Mouse (Mus musculus) layer of hippocampus, adult 9-10 months (tissue): ENCODE results near the gene Cops8.

Experiments
- DNase-seq: peaks from one replicate; pipeline ENCODE4 v3.0.0; 2022; ENCODE audit warnings: low spot score

Cops8 gene

DNA sequence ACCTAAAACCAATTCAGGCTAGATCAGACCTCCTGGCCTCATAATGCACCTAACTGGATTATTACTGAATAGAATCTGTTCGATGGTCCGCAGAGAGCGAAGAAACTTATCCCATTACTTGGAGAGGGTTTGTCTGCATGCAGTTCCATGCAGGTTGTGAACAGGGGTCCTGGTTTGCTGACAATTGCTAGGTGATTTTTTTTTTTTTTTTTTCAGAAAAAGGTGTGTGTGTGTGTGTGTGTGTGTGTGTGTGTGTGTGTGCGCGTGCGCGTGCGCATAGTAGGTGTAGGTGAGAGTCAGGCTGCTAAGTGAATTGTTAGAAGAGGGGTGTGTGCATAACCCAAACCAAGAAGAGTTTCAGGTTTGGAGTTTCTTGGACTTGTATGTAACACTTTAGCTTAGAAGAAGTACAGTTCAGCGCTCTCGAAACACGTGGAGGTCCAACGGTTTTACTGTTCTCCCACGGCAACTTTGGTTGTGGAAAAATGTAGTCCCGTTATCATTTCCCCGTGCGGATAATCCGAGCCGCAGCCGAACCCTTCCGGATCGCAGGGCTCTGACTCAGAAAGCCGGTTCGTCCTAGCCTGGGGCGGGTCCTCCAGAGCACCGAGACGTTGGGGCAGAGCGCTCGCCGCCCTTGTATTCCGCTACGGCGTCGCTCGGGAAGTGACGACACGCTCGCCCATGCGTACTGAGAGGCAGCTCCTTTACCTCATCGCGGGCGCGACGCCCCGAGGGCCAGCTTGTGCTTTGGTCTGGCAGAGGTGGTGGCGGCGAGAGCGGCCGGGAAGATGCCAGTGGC is at the start of gene Cops8:
Cops8 (plus strand) TSS at position 223 of the 802 bp plus-strand sequence.
- peak; percentile 93 for DNase-seq

DNA sequence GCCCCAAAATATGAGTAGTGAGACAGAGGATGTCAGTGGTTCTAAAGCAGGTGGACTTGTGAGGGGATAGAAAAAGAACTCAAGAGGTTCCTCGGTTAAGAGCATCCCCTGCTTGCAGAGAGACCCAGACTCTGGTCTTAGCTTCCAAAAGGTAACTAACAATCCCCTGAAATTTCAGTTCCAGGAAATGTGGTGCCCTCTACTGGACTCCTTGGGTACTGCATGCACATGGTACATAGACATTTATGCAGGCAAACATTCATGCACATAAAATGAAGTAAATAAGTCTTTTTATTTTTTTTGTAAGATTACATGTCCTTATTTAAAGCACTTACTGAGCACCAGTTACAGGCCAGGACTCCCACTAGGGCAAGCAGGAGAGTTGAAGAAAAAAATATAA is 45.6 kb upstream of the Cops8 start:
- no peak for DNase-seq

DNA sequence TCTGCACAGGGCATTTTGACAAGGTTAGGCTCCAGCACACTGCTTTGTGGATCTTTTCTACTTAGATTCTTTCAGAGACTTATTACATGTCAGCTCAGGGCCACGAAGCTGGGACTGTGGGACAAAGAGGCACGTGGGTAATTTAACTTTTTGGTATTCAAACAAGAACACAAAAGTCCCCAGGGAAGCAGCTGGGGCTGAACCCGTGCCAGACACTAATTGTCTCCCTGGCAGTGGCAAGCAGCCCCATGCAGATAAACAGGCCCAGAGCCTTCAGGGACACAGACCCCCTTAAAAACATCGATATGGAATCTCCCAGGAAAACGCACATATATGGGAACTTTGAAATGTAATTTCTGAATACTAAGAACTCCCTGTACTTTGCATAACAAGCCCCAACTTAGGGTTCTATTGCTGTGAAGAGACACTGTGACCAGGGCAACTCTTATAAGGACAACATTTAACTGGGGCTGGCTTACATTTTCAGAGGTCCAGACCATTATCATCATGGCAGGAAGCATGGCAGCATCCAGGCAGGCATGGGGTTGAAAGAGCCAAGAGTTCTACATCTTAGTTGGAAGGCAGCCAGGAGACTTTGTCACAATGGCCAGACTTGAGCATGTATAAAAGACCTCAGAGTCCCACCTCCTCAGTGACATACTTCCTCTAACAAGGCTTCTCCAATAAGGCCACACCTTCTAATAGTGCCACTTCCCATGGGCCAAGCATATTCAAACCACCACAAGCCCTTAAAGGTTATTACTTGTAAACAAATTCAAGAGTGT is 41.6 kb upstream of the Cops8 start:
- DNase-seq: no peak

DNA sequence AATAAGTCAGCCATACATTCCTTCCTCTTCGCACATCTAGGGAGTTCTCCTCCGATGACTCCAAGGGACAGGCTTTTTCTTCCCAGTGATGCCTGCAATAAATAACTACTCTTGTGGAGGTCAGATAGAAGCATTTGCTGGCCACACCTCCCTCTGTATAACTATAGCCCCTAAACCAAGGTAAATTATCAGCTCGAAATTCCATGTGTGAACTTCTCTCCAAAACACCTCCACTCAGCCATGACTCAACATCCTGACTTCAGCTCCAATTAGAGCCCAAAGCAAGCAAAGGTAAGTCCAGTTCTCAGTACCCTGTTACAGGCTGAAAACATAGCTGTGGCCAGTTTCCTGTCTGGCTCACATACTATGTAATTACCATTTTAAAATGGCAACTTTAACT is 38.8 kb upstream of the Cops8 start:
- no peak for DNase-seq

DNA sequence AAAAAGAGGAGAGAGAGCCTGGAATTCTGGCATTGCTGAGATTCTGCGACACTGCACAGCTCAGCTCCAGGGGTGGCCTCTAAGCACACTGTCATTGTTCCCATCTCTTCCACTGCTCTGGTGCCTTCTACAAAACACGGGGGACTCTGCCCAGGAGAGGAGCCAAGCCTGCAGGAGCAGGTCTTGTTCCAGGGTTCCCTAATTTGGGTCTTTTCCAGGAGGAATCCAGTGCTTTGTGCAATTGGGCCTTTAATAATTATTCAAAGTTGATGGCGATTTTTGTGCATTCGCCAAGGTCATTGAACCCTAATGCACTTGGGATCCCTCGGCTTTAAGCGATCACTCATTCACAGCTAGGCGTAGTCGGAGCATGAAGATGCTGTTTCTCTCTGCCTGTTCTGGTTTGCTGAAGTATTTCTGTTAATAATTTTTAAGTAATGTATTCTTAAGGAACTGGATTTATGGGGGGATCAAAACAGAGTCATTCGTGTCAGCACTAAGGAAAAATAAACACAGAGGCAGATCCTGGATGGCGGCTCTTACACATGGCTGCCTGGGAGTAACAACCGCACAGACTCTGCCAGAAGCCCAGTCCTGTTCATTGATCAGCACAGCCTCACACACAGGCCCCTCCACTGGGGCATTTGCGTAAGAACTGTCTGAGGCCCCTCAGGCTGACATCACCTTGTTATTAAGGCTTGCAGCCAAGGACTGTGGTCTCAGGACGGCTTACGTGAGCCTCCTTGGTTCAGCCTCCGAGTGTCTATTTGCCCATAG is 35.9 kb upstream of the Cops8 start:
- no peak for DNase-seq

DNA sequence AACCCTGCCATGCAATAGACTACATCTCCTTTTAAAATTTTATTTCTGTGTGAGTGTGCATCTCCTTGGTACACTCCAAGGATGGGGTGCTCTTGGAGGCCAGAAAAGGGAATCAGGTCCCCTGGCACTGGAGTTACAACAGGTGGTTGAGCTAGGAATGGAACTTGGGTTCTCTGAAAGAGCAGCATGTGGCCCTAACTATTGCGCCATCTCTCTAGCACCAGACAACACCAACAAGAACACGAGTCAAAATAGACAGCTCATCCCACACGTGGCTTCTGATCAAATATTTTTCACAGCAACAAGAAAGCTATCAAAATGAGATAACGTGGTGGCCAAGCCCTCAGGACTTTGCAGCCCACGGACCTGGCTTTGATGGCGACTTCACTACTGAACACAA is 28.9 kb upstream of the Cops8 start:
- no peak for DNase-seq

DNA sequence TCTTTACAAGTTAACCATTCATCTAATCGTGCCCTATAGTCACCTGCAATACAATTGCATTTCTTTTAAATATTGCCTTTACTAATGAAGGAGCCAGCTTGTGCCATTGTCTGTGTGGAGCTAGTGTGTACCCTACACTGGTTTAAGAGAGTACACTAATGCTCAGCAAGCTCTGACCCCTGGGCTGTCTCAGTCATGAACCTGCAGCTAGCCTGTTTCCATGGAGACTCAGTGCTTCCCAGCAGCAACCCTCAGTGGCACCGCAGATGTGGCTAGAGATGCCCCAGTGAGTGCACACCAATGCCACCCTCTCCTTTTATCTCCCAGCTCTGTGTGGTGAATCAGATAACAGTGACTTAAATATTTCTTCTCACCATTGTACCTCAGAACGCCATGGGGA is 27.9 kb upstream of the Cops8 start:
- DNase-seq: no peak

DNA sequence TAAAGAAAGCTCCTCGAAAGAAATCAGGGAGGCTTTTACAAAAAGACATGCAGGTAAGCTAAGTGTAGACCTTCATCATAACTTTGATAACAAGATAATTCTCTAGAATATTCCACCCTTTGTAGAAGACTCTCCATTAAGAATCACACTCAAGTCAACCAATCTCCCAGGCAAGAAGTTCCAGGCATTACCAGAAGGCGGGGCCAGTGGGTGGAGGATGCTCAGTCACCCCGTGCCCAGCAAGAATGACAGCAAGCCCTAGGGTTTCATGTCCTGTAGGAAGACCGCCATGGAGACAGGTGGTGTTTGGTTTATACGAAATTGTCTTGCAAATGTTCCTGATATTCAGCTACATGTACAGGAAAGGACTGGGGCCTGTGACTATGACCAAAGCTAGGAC is 25.4 kb upstream of the Cops8 start:
- DNase-seq: no peak

DNA sequence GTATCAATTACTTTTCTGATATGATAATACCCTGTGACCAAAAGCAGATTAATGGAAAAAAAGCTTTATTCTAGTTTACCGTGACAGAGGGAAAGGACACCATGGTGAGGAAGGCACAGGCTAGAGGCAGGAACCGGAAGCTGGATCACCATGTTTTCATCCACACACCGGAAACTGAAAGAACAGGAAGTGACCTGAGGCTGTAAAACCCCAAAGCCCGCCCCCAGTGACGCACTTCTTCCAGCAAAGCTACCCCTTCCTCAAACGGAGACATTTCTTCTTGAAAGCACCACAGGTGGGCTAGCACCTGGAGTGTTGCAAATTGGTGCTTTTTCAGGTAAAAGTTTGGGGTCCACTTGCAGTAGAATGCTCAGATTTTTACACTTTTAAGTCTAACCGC is 20.1 kb upstream of the Cops8 start:
- DNase-seq: no peak

DNA sequence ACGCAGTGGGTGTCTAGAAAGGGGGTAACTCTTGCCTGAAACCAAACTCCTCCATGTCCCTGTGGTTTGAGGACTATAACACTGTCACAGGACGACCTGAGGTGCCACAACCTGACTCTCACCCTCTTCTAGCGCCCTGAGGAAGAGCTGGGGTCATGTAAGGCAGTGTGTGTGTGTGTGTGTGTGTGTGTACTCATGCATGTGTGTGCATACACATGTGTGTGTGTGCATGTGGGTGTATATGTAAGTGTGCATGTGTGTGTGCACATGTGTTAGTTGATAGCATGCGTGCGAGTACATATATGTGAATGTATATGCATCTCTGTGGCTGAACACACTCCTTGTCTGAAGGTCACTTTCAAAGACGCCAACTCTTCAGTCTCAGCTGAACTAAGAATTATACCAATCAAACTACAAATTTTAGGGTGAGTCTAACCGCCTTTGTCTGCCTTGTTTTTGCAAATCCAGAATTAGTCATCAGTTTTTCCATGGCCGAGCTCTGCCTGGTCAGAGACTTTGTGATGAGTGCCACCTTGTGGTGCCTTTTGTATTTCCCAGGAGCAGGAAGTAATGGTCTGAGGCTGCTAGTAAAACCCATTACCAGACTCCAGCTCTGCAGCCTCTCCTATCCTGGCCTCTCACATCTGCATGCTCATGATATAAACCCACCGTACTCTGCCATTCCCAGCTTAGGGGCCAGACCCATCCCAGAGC is 14.6 kb upstream of the Cops8 start:
- DNase-seq: peak; percentile 78

DNA sequence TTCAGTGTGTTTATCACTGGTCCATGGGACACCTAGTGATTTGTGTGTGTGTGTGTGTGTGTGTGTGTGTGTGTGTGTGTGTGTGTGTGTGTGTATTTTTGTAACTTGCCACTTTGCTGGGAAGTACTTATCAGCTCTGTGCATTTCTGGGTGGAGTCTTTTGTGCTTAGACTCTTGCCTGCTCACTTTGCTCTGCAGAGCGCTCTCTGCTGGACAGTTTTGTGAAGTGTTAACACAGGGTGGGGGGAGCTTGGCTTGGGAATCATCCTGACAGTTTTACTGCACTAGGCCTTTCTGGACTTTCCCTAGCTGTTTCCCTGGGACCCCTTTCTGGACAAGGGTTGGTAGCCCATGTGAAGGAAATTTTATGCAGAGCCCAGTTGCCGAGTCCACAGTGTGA is 12.0 kb upstream of the Cops8 start:
- DNase-seq: no peak

DNA sequence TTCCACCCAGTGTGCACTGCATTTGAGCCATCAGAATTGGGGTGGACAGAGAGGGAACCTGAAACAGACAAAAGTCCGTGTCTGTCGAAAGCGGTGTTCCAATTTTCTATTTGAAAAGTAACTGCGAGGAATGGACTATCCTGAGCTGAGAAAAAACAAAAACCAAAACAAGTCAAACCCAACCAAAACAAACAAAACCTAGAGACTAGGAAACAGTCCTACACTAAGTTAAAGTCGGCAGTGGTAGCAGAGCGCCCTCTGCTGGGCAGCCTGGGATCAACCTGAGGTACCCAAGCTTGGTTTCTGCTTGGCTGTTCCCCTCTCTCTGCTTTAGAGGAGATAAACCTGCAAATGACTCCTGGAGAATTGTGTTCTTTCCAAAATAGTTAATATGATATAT is 10.0 kb upstream of the Cops8 start:
- peak; percentile 70 for DNase-seq

DNA sequence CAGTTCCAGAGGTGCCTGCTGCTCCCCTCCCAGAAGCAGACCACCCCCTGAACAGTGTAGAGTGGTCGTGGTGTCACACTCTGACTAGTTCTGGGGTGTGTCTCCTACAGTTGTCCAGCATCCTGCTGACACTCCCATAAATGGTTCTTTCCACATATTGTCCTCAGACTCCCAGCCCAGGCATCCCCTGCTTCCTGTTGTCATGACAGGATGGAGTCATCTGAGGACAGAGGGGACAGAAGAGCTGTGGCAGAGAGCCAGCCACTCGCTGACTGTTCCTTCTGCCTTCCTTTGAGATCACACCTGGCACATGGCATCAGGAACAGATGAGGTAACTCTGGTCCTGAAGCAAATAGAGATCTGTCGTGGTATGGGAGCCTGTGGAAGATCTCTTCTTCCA is 3.6 kb upstream of the Cops8 start:
- no peak for DNase-seq

DNA sequence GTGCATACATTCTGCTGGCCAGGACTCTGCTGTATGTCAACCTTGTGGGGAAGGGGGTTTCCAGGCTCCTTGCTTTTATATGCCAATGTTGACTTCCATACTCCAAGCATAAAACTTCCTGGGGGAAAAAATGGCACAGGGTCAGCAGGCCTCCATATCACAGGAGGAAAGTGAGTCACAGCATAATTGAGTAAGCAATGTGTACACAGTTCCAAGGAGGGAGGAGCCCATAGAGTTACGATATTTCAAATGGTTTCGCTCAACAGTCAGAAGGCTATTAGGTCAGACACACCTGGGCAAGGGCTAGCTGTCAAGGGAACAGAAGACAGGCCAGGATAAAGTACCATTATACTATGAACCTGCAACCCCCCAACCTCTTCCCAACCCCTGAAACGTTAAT is 1.7 kb upstream of the Cops8 start:
- DNase-seq: no peak

DNA sequence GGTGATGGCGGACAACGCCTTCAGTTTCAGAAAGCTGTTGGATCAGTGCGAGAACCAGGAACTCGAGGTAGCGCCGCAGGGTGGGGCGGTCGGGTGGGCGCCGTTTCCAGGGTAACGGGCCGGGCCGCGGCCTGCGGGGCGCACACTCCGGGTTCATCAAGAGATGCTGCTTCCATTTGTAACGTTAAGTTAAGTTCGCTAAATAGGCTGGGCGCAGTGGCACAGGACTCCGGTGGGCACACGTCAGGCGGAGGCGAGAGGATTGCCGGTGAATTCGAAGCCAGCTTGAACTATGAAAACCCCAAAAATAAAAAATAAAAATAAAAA is 743 bp downstream of the Cops8 start:
- DNase-seq: no peak

DNA sequence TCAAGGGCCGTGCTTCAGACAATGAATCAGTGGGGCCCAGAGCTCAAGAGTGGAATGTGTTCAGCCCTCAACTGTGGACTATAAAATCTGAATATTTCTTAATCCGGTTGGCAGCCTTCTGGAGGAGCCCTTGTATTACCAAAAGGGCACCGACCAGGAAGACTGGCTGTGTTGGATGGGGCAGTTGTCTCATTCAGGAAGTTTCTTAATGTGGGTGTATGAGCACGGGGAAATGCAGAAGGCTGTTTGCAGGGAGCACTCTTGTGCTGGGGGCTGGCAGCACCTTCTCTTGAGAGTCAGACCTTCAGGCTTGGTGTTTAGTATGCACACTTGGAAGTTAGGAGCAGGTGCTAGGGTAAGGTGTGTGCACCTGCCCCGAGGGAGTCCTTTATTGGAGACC is 6.6 kb downstream of the Cops8 start:
- no peak for DNase-seq

DNA sequence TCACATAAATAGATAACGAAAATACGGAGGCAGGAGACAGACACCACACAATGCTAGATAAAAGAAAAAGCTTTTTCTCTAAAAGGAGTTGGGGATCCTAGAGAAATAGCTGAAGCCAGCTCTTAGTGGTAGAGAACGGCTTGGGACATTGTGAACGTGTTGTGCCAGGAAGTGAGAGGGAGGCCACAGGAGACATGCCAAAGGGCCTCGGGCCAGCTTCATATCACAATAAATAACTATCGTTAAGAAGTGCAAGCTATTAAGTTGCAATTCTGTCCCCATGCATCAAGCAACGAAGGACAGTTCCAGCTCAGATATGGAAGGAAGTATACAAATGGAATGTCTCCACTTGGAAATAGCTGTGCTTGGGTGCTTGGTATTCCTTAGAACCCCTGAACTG is 14.5 kb downstream of the Cops8 start:
- DNase-seq: no peak

DNA sequence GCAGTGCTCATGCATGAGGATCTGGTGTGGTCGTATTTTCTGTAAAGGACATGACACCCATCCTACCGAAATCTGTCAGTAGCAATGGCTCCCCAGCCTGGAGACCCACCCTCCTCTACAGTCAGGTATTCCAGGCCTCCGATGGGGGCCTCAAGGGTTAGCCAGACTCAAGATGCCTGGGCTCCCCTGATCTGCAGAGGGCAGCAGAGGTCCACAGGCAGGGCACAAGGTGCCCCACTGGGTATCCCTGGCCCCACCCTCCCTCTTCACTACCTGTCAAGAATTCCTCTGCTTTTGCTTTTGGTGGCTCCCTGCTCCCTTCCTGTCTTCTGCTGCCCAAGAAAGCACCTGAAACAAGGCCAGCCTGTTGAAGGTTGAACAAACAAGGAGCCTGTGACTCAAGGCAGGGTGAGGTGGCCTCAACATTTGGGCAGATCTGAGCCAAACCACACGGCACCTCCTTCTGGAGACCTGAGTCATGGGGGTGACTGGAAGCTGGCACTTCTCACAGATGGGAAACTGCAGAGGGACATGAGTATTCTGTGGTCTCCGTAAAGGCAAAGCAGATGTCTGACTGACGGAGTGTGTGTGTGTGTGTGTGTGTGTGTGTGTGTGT is 30.7 kb downstream of the Cops8 start:
- DNase-seq: no peak

DNA sequence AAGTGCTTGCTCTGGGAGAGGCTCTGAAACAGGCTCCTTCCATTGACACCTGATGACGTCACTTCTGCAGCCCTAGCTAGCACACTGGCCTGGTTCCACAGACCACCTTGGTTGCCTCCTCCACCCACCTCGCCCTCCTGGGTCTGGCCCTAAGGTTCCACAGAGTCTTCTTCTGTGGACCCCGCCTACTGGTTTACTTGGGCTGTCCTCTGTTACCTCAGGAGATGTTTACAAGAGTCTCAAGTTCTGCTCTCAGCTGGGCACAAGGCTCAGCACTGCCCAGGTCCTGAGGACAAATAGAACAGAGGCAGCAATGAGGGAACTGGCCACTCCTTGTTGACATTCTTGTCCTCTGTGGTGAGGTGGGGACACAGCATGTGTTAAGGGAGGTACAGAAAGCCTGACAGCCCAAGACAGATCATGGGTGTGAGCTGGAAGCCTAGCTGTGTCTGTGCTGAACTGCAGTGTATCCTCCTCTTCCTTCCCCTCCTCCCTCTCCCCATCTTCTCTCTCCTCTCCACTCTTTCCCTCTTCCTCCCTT is 31.5 kb downstream of the Cops8 start:
- DNase-seq: no peak

DNA sequence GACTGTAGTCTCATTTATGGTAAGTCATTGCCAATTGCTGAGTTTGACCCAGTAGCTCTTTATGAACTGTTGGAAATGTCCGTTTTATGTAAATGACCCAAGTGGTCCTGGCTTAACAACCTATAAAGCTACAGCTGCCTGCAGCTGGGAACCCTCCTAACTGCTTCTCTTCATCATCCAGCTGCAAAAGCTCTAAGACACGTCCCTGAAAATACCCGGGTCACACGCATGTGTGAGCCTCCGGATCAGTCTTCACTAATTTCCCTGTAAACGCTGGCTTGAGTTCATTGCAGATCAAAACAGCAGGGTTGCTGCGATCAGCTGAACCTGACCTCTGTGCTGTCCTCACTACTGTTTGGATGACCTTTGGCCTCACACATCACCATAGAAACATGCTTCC is 35.6 kb downstream of the Cops8 start:
- no peak for DNase-seq

DNA sequence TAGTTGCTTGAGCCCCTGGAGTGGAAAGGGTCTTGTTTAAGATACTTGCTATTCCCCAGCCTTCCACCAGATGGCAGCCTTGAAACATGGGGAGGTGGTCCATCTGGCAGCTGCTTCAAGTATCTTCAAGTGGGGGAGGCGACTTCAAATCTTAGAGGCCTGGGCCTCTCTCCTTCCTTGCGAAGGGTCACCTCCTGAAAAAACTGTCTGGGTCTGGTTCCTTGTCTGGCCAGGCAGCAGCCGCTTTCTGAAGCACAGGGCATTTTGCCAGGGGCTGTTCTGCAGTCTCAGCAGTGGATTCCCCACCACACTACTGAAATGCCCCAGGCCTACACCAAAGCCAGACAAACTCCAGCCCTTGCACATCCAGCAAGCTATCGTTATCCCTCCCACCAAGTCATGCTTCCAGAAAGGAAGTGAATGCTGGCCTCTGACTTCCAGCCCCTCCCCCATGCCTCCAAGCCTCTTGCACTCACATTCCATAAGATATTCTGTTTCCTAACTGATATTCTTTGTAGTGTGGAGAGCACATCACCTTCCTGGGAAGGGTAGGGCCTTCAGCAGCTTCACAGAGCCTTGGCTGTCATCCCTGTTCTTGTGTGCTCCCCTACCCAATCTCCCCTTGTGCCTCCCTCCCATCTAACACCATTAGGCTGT is 48.1 kb downstream of the Cops8 start:
- peak; percentile 61 for DNase-seq
